Mouse (Mus musculus) spleen, adult 2 months (tissue): Measurements from ENCODE around the gene Cebpa.

ENCODE experiments used
- CTCF ChIP-seq: fragments of 200-500 bp; IDR thresholded peaks from 2 replicates; pipeline ENCODE4 v1.5.1; 2011; ENCODE audit warnings: mild to moderate bottlenecking, inconsistent platforms; ENCODE audit not compliant: insufficient read depth, insufficient read length, insufficient replicate concordance; ENCODE audit errors: extremely low read depth
- POLR2A ChIP-seq: fragments of 200-500 bp; IDR thresholded peaks from 2 replicates; pipeline ENCODE4 v1.6.1; 2011; ENCODE audit warnings: low read depth, low read length, inconsistent platforms

- TF ChIP-seq CTCF, result no peak
- TF ChIP-seq POLR2A, result no peak
These were observed 11.0 kb upstream of the Cebpa start for GRCm38 (mm10) chr7:35108046-35108445.
